Mouse (Mus musculus) urinary bladder, adult 18-20 months (tissue): ENCODE measurements around the gene Tada1.

ENCODE experiments used
- DNase-seq, 2 experiments: peaks; one replicate each; pipeline ENCODE4 v3.0.0; 2022; ENCODE audit warnings: low spot score in 2 of 2, mixed read lengths in 2 of 2

Gene Tada1

GRCm38 (mm10) chr1:166384614-166385013, 5.7 kb downstream of the Tada1 start:
- DNase-seq, result no peak

GRCm38 (mm10) chr1:166385431-166385830, 6.5 kb downstream of the Tada1 start:
- DNase-seq, result no peak

GRCm38 (mm10) chr1:166388511-166388910, 9.6 kb downstream of the Tada1 start:
- no peak for DNase-seq

GRCm38 (mm10) chr1:166389406-166390125, 10.7 kb downstream of the Tada1 start:
- DNase-seq, result no peak

GRCm38 (mm10) chr1:166391671-166392070, 12.8 kb downstream of the Tada1 start:
- DNase-seq, result no peak

- DNase-seq, result no peak
These were observed 15.9 kb downstream of the Tada1 start for GRCm38 (mm10) chr1:166394770-166395169.

GRCm38 (mm10) chr1:166395661-166396060, 16.8 kb downstream of the Tada1 start:
- DNase-seq, result no peak

GRCm38 (mm10) chr1:166396381-166396780, 17.5 kb downstream of the Tada1 start:
- no peak for DNase-seq

GRCm38 (mm10) chr1:166401455-166401854, 22.6 kb downstream of the Tada1 start:
- no peak for DNase-seq

GRCm38 (mm10) chr1:166402003-166402402, 23.1 kb downstream of the Tada1 start:
- no peak for DNase-seq

- no peak for DNase-seq
These were observed 24.9 kb downstream of the Tada1 start for GRCm38 (mm10) chr1:166403846-166404245.

GRCm38 (mm10) chr1:166409177-166409700, 30.3 kb downstream of the Tada1 start:
- DNase-seq, result peak in 1 of 2 experiments; percentile 60

- DNase-seq, result peak; percentile 50 to 59
These were observed 30.9 kb downstream of the Tada1 start, which contains the start of gene Pogk for GRCm38 (mm10) chr1:166409701-166410220. TSS of gene Pogk (minus strand) at chr1:166409863.

- no peak for DNase-seq
These were observed 32.6 kb downstream of the Tada1 start for GRCm38 (mm10) chr1:166411541-166411940.

GRCm38 (mm10) chr1:166412266-166412665, 33.4 kb downstream of the Tada1 start:
- no peak for DNase-seq

GRCm38 (mm10) chr1:166429053-166429452, 50.2 kb downstream of the Tada1 start:
- DNase-seq, result no peak

GRCm38 (mm10) chr1:166429809-166430431, 51.0 kb downstream of the Tada1 start:
- DNase-seq, result no peak

GRCm38 (mm10) chr1:166439426-166439825, 60.5 kb downstream of the Tada1 start:
- no peak for DNase-seq

- DNase-seq, result no peak
These were observed 63.1 kb downstream of the Tada1 start for GRCm38 (mm10) chr1:166441992-166442391.
